Mouse (Mus musculus): ENCODE measurements at regions not wholly inside any gene's neighbourhood (a gene's known extent, or its start where the extent isn't known, plus 50 kb on each side); places are given as distances from the start of the nearest gene placed in this dataset.

DNA sequence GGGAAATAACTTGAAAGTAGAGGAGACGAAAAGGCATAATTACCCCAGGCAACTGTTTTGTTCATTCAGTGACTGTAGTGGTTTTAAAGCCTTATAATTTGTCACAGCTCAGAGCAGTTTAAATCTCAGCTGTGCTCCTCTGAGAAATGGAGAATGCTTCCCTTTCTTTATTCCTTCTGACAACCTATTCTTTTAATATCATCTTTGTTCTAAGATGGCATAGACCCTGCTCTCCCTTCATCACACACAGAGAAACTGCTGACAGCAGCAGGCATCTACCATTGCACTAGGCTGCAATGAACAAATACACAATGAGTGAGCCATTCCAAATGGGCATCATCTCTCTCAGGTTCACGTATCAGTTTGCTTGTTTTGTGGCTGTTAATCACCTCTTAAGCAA is 50.5 kb upstream of the Gm11232 start:
- no peak for DNase-seq

Measured in kidney, adult 9 months (tissue).